Mouse (Mus musculus) frontal cortex, postnatal 14 days (tissue): ENCODE measurements at regions not wholly inside any gene's neighbourhood (a gene's known extent, or its start where the extent isn't known, plus 50 kb on each side); places are given as distances from the start of the nearest gene placed in this dataset.

Experiments used
- DNase-seq, 2 experiments: peaks; one replicate each; pipeline ENCODE4 v3.0.0; 2022; ENCODE audit warnings: low spot score in 2 of 2

DNA sequence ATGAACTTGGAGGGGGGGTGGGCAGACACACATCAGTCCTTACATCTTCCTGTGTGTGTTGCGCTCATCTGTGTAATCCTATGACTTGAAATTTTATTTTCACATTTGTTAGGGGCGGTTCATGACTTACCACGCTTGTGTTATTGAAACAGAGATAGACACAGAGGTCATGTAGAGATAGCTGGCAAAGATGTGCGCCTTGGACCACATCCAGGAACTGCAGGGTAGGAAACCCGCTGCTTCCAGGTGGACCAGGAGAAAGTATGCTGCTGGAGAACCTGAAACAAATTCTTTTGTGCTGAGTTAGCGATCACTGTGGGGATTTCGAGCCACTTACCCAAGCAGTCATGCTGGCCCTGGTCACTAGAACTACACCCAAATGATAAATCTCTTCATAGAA, 89.1 kb downstream of the Kcnj2 start:
- no peak for DNase-seq

DNA sequence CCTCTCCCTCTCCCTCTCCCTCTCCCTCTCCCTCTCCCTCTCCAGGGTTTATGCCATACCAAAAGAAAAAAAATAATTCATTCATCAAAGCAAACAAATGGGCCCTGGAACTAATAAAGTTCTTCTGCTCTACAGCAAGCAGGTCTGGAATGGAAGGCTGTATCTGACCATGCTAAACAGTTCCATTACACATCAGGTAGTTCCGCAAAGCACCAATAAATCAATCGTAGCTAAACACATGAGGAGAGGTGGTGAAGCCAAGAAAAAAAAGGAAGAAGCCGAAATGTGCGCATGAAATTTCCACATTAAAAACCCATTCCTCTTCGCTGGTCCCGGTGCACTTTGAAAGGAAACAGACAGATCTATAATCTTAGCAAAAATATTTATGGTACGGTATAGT, 89.8 kb downstream of the Kcnj2 start:
- DNase-seq: no peak

DNA sequence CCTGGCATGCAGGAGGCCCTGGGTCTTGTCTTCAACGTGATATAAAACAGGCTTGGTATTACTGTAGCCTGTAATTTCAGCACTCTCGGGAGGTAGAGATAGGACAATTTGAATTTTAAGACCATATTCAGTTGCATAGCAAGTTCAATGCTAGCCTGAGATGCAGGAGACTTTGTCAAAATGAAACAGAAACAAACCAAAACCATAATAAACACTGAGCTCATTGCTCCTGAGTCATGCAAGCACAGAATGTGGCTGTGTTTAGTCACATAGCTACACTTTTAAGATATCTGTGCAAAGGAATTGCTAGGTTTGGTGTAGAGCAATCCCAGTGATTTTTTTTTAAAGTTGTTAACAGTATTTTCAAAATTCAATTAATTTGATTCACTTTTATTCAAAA, 93.3 kb downstream of the Kcnj2 start:
- no peak for DNase-seq

DNA sequence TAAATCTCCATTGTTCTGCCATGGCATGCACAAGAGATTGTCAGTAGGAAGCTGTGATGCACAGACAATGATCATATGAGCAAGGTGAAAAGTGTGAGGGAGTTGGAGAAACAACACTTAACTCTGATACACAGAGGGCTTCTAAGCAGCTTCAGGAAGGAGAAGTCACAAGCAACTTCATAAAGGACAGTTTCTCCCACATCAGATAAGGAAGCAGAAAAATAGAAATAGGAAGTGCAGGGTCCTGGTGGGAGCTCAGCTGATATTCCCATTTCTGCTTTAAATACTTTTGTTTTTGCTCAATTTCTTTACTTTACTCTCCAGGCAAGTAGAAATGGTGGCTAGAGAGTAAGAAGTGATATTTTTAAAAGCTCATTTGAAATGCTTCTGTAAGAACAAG, 98.9 kb downstream of the Kcnj2 start:
- no peak for DNase-seq

DNA sequence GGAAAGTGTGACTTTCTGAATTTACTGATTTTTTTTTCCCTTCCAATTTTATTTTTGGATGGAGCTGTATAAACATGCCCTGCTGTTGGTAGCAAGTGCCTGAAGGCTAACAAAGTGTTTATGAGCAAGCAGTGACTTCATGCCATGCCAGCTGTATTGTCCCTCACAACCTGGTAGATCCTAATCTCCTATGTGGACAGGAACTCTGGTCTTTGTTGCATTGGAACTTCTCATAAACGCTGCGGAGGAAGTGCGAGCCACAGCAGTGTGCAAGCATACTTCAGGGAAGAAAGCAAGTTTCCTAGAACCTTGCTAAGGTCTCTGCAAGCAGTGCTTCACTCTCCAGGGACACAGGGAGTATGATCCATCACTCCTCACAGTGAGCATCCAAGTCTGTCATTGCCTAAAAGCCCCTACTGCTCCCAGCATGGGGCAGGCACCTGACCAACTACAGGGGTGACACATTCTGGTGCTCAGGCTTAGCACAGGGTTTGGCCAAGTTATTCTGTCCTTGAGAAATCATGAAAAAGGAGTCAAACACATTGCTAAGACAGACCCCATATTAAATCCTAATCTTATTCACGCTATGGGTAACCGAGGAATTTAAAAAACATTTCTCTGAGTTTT, 104.3 kb downstream of the Kcnj2 start:
- DNase-seq: no peak

DNA sequence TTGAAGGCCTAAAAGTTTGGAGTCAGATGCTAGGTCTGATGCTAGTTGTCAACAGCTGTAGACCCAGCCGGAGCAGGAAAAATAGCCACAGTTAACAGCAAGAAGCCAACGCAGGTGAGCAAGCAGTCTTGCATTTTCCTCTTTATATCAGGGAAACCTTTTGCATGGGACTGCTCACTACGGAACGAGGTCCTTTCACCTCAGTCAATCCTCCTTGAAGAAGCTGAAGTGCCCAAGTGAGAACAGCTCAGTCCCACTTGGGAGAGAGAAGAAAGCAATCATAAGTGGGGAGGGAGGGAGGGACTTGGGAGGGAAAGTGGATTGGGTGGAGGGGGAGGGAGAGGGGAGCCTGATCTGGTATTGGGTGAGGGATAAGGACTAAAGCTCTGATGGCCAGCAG, 107.6 kb downstream of the Kcnj2 start:
- DNase-seq: no peak

DNA sequence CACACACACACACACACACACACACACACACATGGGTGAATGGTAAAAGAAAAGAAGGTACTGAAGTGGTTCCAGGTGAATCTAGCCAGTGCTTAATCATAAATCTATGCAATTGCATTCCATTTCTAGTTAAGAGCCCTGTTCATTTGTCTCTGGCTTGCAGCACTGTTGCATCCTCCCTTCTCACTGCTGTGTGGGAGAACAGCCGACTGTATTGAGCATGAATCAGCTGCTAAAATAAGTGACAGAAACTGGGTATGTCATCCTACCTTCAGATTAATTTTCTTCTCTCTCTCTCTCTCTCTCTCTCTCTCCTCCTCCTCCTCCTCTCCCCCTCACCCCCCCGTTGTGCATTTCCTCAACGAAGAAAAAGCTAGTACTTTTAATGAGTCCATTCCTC, 109.6 kb downstream of the Kcnj2 start:
- no peak for DNase-seq

DNA sequence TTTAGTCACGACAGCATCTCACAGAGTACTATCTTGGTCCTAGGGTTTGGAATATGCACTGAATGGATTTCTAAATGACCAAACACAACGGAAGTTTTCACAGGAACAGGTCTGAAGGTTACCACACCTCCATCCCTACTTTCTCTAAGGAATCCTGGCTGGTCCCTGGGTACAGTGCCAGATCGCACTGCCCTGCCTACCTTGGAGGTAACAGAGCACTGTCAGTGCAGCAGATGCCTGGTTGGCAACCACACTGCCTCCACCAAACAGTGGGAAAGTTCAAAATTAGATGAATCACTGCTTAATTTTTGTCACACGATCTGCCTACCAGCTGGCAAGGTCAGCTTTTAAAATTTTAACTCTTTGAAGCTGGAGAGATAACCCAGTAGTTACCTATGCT, 111.6 kb downstream of the Kcnj2 start:
- no peak for DNase-seq

DNA sequence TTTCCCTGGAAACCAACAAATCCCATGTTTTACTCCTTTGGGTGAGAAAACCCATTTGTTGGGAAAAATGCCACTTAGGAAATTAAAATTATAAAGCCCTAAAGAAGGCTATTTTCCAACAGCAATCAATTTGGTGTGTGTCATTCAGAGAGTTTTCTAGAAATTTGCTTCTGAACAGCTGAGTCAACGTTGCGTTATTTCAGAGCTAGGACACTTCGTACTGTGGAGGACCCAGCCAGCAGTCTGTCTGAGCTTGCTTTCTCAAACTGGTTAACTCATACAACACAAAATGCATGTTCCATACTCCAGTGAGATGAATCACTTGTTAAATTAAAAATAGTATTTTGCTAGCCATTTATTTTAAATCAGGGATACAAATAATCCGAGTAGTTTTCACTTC, 131.5 kb downstream of the Kcnj2 start:
- DNase-seq: no peak

DNA sequence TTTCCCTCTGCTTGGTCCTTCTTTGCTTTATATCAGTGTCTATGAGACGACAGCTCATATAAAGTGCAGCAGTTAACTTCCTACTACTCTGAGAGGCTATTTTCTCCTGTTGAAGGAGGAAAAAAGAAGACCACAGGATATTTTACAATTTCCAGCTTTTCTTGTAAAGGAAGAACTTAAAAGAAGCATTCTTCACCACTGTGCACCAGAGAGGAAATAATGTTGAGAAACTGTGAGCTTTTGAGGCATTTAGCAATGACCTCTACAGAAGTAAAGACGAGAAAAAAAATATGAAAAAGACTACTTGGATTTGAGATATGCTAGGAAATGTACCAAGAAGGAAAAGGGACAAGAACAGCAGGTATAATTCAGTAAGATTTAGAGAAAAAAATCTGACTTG, 134.5 kb downstream of the Kcnj2 start:
- DNase-seq: no peak

DNA sequence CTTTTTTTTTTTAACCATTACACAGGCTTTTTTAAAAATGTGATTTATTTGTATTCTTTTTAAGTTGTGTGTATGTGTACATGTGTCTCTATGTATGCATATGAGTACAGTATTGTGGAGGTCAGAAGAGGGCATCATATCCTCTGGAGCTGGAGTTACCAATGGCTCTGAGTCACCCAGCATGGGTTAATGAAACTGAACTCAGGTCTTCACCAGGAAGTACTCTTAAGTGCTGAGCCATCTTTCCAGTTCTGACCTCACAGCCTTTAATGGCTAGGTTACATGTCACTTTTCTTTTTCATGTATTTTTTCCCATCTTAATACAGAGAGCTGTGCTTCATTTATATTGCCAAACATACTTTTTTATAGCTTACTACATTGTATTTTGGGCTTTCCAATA, 136.8 kb downstream of the Kcnj2 start:
- no peak for DNase-seq

DNA sequence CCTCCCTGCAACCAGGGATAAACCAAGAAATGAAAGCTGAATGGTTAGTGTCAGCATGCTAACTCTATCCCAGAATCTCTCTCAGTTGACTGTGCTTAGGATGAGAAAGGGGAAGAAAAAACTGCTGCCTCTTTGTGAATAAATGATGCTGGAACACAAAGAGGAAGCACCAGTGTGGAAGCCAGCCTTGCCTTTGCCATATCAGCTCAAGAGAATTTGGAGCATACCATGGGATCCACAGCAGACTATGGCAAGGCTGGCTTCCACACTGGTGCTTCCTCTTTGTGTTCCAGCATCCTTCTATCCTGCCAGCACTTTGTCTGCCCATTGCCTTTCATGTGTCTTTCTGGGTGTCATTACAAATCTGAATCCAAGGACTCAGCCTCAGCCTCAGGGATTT, 144.6 kb downstream of the Kcnj2 start:
- no peak for DNase-seq

DNA sequence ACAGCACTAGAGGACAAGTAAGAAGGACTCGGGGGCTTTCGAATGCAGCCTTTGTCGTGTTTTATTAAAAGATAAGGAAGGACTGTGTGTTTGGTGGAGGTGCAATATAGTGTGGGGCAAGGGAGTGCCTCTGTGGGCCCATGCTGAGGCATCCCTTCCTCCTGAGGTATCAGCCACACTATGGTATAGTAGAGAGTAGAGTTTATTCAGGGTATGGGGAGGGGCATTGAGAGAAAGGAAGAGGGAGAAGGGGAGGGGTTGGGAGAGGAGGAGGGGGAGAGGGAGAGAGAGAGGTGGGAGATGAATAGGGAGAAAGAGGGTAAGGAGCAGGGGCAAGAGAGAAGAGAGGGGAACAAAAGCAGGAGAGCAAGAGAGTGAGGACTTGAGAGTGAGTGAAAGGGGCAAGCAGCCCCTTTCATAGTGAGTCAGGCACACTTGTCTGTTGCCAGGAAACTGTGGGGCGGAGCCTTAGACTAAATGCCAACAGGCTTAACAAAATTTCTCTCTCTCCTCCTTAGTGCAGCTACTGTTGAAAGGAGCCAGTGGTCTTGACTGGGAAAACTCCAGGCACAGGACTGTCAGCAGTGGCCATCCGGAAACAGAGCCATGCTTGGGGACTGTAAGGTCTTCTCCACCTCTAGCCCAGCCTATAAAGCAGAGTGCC, 146.2 kb downstream of the Kcnj2 start:
- peak in 1 of 2 experiments; percentile 6 for DNase-seq

DNA sequence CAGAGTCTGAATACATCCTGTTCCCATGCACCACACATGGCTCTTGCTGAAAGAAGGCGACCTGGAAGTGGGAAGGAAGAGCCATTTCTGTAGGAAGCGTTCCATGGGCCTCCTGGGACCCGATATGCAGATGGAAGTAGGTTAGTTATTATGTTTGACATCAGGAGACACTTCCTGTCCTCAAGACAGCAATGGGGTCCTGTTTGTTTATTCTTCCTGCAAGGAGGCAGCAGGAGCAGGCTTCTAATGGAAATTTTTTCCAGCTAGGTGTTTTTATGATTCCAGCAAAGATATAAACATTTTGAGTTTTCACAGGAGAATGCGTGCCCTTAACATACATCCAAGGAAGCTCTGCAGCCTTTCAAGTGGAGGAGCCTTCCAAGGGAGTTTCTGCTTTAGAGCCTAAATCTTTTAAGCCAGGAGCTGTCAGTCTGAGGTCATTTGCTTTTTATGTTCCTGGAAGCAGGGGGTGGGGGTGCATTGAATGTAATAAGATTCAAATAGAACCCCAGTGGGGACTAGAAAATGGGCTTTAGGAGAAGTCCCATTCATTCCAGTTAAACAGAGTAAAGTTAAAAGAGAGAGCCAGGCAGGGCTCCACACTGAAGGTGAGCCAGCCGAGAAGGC, 146.9 kb downstream of the Kcnj2 start:
- DNase-seq: no peak

DNA sequence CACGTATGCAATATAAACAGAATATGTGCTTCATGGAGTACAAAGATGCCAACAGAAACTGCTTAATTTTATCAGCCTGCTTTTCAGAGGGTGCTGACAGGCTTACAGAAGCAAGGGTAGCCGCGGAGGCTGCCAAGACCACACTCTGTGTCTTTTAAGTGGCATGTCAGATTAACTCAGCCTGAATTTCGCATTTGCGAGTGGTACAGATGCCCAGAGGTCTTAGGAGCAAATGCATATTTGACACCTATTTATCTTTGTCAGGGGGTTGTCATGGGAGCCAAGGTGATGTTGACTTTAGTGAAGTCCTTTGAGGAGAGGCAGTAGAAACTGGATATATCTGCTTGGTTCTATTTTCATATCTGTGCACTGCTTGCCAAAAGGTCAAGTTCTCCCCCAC, 149.0 kb downstream of the Kcnj2 start:
- DNase-seq: no peak

DNA sequence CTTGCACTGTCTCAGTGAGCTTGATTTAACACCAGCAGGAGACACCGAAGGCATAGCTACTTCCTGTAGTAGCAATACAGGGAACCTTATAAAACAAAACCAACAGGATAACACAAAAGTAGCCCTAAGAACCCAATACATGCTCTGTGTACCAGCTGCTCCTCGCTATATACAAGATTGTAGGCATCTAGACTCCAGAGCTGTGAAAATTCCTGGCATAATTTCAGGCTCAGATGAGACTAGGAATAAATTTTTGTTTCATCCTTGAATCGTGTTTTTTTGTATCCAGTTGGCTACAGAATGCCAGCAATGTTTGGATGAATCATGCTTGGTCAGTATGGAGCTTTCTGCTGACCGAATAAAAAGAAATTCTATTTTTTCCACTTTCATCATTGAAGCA, 157.9 kb downstream of the Kcnj2 start:
- DNase-seq: no peak

DNA sequence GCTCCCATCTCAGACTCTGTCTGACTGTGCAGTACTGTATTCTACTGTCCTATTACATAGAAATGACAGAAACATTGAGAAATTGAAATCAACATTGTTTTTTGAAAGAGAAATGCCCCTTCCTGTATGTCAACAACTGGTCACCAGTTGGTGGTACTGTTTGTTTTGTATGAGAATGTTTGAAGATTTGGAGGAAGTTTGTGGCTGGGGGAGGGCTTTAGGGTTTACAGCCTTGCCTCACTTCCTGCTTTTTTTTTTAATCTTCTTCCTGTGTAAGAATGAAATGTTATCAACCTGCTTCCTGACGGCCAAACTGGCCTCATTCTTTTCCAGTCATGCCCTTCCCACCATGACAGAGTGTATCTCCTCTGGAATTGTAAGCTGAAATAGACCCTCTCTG, 161.3 kb downstream of the Kcnj2 start:
- no peak for DNase-seq

DNA sequence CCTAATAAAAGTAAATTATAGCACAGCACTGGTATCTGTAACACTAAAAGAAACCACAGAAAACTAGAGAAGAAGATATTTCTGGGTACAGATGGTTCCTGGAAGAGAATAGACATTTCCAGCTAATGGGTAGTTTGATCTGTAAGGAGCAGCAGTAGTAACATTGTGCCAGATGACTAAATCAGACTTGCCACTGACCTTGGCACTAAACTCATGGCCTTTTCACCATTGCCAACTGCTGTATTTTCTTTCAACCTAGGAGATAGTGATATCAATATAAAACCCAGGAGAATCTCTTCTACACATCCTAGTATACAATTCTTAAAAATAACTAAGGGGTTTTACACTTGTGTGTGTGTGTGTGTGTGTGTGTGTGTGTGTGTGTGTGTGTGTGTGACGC, 170.8 kb downstream of the Kcnj2 start:
- no peak for DNase-seq

DNA sequence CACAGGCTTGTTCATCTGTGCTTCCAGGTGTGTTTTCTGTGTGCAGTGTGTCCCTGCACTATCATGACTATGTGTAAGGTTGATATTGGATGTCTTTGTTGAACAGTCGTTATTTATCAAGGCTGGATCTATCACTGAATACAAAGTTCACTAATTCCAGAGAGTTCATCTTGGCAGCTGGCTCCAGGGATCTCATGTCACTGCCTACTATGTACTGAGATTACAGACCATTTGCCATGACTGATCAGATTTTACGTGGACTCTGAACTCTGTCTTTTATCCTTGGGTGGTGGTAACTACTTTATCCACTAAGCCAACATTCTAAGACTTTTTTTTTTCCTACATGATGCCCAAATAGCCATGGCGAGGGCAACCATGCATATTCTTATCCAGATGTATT, 173.8 kb downstream of the Kcnj2 start:
- DNase-seq: no peak

DNA sequence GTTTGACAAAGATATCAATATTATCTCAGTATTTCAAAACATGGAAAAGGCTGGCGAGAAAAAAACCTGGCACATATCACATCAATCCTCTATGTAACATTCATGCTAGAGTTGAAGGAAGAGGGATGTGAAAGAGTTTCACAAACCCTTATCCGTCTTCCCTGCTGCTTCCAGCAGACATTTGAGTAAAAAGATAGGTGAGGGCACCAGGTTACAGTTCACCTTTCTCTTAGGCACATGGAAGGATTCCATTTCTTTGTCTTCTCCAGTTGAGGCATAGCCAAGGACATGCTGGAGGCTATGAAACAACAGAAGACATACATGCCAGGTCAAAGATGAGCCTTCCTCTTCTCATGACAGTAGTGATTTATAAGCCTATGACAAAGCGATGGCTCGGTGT, 186.3 kb downstream of the Kcnj2 start:
- DNase-seq: no peak

DNA sequence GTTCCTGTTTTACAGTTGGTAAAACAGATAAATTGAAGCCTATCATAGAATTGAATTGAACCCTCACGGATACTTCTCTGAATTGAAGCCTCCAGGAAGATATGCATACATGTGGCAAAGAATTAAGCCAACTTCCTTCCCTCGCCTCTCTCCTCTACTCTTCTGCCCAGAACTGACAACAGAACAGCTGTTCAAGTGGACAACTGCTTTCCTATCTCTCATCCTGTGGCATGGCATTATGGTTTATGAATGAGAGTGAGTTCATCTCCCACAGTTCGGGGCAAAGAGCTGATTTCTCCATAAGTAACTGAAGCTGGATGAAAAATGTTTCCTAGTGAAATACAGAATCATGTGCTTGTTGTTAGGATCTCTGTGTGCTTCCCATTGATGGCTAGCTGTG, 190.6 kb downstream of the Kcnj2 start:
- no peak for DNase-seq

DNA sequence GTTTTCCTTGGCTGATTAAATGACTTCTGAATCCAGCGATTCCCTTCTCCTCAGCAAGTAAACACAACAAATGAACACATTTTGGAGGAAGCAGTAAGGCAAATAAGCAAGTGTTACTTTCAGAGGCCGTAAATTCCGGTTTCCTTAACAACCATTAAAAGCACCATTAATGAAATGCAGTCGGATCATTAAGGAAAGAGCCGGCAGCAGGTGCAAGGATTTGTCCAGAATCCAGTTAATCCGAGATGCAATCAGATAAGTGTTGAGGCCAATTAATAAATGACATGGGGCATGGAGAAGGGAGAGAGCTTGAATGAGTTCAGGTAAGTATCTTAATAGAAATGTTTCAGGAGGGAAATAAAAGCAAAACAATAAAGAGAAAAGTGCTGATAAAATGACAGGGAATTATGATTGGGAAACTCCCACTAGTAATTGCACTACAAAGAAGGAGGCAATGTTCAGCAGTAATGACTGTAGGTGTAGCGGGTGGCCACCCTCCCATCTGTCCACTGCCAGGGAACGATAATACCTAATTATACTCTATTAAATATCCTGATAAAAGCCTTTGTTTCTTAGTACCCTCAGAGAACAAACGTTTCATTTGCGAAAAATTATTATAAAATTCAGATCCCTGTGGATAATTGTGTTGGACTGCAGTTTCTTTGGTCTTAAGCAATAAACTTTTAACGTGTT, 194.9 kb downstream of the Kcnj2 start:
- DNase-seq: no peak

DNA sequence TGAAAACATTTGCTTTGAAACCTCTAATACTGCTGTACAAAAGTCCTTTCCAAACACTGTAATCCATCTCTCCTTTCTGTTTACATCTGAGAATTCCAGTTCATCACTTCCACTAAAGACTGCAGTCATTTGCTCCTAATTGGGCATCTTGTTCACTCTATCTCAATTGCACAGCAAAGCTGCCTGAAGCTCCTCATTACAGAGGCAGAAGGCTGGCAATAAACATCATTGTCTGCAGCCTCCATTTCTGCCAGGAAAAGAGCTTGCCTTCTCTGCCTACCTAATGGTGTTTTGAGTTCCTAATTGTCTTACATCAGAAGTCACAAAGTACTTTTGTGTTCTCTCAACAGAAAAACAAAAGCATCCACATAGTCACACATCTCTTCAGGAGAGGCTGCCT, 207.7 kb downstream of the Kcnj2 start:
- no peak for DNase-seq
